Mouse (Mus musculus): ENCODE results near the gene Abcb4. TPM values are rescaled to one million over a fixed set of nuclear protein-coding genes. Genes with fewer than 3 reads are reported as not detected.
A peak's percentile ranks its signal among the peaks of the same experiment; 100 is the strongest.
"Not testable (repeated sequence)": the region's sequence is repeated elsewhere in the genome, so short reads cannot be mapped to it uniquely, and the experiment has no call there.

Abcb4 gene
- 1 to 10 TPM; 3.7 to 4.6 TPM for total RNA-seq (2021)
- long read RNA-seq, experiment 1, partial matches to known transcripts, result 1 of 7 reads
- long read RNA-seq, experiment 1, other reads (novel, unspliced or antisense), result 6 of 7 reads
- long read RNA-seq, experiment 2, partial matches to known transcripts, result 0 of 2 reads
- long read RNA-seq, experiment 2, other reads (novel, unspliced or antisense), result 2 of 2 reads

DNA sequence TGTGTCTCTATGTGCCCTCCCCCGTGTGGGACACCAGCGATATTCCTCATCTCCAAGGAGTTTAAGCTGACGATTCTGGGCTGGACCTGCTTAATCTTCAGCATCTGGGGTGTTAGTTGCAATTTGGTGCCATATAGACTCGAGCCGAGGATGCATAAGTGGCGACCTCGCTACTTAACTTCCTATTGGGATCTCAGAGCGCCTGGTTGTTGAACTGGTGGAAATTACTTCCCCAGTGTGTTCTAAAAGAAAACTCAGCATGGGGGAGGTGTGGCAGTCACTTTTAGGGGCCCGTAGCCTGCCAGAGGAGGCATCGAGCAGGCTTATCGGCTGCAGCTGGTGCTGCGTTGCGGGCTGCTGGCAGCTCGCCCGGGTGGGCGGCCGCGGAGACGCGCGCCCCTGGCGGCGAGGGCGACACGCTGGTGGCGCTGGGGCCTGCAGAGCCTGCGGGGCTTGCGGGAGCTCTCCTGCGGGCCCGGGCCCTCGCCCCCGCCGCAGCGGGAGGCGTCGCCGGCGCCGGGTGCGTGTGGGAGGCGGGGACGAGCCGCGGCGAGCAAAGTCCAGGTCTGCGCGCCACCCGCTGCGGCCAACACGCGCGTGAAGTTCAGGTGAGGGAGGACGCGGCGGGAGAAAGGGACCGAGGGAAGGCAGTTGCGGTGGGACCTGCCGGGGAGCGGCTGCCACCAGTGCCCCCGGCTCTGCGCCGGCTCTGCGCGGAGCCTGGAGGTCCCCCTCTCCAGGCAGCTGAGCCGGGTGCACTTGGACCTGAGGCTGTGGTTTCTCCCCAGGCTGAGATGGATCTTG, at the start of gene Abcb4:
Gene Abcb4, plus strand, starts transcription at position 418 of the 804 bp plus-strand sequence.
- peak; percentile 59 to 75 for DNase-seq (ENCODE audit: low spot score in 2 of 2)

DNA sequence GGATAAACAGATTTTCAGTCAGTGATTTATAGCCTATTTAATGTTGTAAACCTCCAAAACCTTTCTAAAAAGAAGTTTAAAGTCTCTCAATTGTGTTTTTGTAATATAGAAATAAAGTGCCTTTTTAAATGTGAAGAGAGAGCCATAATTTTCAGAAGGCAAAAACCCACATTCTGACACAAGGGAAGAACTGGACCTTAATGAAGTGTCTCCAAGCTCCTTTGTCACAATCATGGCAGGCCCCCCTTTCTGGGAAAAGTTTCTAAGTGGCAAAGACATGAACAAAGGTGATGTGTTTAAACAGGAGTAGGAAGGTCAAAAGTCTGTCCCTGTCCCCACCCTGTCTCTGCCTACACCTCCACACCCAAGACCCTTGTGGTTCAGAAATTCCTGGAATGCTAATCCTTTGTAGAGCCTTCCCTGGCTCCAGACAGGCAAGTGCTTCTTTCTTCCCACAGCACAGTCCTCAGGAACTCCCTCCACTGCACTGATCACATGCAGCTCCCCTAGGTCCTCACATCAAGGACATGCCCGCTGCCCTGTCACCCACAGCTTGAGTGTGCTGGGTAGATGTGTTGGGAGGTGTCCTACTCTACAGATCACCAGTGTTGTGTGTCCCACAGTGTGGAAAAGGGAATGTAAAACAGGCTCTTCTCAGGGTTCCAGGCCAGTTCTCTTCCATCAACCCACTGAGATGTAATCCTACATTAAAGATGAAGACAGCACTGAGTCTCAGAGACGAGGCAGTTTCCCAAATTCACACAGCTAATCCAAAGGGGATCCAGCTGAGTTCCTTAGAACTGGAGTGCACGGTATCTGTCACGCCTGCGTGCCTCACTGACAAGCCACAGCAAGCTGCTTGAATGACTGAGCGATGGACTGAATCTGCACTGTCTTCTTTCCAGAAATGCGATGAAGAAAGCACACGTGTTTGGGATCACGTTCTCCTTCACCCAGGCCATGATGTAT, 44.6 kb upstream of the Abcb4 start:
- not testable (repeated sequence) for DNase-seq (ENCODE audit: low spot score in 2 of 2)

DNA sequence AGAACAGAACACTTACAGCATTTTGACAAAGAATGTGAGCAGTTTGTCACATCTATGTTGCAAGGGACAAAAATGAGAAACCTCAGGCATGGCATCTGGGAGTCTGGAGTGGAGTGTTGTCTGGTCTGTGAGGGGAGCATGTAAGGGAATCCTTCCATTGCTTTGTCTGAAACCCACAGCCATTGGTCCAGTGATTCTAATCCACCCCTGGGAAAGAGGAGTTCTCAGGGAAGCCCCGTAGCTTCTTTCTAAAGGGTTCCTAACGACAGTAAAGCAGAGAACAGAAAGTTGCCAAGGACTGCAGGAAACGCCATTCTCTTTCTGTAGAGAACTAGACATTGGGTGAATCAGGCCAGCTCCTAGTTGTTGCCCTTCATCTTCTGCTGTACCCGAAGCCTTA, 42.7 kb upstream of the Abcb4 start:
- no peak for DNase-seq (ENCODE audit: low spot score in 2 of 2)

DNA sequence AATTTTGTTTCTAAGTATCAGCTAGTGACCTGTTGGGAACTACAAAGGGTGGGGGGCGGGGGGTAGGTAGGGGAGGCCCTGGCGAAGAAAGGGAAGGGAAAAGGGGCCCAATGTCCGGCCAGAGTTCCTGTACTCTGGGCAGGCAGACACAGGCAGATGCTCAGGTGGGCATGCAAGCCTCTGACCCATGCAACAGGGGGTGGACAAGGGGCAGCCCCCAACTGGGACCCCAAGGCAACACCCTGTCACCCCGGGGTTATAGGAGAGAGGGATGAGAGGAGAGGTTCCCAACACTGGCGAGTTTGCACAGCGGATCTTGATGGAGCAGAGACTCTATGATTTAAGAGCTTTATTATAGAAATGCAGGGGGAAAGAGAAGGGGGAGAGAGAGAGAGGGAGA, 36.3 kb upstream of the Abcb4 start:
- DNase-seq (ENCODE audit: low spot score in 2 of 2), result no peak

DNA sequence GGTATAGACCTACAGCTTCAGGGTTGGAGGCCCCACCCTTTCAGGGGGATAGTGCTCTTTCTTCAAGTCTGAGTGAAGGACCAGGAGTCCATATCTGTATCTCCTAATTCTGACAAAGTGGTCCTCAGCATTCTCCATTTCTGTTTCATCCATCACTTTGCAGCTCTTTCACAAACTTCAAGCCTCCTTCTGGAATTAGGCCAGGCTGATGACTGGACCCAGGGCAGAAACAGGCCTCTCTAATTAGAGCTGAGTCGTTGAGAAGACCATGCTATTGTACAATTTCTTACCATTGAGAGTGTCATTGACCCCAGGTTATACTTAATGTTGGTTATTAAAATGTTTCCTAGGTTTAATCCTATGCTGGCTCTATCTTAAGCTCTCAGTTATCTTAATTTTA, 31.7 kb upstream of the Abcb4 start:
- DNase-seq (ENCODE audit: low spot score in 2 of 2), result no peak

DNA sequence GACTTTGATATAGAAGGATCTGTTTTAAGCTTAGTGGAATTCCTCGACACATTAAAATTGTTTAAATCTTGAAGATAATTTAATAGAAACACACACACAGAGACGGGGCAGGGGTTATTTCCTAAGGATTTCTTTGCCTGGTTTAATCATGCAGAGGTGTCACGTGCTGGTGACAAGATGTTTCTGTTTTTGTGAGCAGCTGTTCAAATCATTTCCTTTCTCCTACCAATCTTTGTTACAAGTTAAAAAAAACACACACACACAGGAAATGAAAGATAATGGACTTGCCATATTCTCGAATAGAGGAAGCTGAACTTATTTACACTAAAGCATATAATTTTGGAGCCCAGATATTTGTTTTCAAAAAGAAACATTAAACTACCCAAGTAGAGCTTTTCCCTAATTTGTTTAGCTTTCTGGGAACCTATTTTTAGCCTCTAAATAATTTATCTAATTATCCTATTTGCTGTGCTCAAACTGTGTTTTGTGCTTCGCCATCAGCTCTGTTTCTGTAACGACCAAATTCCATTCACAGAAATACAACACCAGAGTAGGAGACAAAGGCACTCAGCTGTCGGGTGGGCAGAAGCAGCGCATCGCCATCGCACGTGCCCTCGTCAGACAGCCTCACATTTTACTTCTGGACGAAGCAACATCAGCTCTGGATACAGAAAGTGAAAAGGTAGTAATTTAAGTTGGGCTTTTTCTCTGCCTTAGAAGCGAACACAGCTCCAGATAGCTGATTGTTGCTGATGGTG, 29.8 kb upstream of the Abcb4 start:
- DNase-seq (ENCODE audit: low spot score in 2 of 2), result no peak

DNA sequence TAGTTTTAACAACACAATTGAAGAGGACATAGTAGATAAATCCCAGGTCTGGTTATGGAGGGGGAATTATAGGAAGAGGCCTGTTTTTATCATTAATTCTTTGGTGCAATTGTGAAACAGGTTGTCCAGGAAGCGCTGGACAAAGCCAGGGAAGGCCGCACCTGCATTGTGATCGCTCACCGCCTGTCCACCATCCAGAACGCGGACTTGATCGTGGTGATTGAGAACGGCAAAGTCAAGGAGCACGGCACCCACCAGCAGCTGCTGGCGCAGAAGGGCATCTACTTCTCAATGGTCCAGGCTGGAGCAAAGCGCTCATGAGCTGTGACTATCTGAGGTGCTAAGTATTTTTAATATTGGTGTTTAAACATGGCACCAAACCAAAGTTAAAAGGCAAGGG, 27.9 kb upstream of the Abcb4 start:
- not testable (repeated sequence) for DNase-seq (ENCODE audit: low spot score in 2 of 2)

DNA sequence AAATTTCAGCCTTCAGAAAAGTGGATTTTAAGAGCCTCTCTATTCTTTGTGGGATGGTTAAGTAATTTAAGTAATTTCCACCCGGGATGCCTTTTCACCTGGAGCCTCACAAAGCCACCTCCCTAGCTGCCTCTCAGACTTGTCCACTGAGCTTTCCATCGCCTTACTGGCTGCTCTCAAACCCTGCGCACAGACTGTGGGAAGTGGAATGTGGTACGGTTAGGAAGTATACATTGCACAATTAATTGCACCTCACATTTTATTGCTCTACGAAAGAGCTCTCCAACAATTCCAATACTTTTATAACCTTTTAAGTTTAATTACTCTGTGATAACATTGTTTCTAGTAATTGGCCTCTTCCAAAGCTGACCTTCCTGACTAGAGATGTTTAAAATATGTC, 27.2 kb upstream of the Abcb4 start:
- no peak for DNase-seq (ENCODE audit: low spot score in 2 of 2)

DNA sequence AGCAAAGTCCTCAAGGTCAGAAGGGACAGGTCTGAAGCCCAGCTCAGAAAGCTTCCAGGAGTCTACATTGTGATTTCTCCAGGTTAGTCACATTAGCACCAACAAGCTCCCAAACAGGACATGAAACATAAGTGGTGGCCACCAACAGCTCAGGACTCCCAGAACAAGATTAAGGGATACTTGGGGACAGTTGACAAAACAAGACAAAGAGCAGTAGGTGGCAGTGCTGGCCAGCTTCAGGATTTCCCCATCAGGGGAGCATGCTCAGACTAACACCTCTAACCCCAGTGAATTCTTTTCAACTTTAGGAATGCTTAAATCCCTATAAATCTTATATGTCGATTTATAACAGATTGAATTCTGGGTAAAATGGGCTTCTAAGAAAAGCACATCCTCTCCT, 25.5 kb upstream of the Abcb4 start:
- peak in 1 of 2 experiments; percentile 5 for DNase-seq (ENCODE audit: low spot score in 2 of 2)

DNA sequence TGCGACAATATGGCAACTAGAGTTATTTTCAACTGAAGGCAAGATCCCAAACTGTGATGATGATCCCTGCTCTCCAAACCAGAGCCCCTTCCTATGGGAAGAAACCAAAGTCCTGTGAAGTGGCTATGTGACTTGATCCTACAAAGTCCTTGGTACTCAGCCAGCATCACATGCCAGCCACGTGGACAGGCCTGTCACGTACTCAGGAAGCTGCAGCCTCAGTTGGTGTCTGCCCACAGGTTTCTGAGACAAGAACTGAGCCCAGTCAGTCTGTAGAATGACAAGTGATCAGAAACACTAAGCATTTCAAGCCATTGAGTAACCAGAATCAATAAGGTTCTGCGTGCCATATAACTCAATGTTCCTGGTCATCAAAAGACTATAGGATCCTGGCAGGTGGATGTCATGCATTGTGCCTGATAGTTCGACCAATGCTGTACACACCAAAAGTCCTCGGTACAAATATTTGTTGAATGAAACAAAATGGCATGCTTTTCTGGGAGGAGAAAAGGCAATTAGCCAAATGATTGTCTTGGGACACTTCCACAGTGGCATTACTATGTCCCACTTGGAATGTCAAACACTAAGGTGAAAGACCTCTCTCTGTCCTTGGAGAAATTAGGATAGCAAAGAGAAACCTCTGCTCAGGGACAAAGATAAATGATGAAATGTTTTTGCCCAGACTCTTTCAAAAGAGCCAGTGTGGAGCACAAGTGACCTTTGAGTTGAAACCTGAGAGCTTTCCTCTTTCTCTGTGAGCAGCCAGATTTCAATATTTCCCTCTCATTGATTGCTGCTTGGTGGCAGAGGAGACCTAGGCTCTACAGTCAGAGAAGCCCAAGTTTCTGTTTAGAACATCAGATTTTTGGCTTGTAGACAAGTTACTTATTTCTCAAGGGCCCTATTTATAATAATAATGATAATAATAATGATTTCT, 20.3 kb upstream of the Abcb4 start:
- no peak for DNase-seq (ENCODE audit: low spot score in 2 of 2)

DNA sequence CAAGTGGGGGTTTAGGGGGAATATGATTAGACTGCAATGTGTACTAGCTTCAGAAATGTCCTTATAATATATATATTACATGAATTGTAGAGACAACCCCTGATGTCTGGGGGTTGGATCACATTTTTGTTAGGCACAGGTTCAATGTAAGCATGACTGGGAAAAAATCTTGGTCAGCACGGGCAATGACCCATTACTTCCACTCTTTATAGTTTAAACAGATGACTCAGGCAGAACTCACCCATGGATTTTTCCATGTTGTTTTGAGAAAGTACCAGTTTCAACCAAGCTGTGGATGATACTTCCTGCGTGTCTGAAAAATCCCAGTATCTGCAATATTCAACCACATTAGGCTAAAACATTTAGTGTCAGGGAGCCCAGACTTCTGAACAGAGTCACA, 16.4 kb upstream of the Abcb4 start:
- no peak for DNase-seq (ENCODE audit: low spot score in 2 of 2)

DNA sequence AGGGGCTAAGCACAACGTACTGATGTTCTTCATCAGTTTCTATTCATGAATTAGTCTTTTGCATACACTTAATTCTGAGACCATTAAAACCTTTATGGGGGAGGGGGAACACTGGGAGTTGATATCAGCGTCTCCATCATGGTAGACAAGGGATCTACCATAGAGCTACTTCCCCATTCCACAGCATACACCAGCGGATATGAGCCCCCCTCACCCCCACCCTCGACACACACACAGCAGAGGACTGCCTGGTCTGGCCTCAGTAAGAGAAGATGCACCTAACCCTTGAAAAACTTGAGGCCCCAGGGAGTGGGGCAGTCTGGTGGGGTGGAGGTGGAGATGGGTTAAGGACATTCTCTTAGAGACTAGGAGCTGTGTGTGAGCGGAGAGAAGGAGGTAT, 15.7 kb upstream of the Abcb4 start:
- no peak for DNase-seq (ENCODE audit: low spot score in 2 of 2)

DNA sequence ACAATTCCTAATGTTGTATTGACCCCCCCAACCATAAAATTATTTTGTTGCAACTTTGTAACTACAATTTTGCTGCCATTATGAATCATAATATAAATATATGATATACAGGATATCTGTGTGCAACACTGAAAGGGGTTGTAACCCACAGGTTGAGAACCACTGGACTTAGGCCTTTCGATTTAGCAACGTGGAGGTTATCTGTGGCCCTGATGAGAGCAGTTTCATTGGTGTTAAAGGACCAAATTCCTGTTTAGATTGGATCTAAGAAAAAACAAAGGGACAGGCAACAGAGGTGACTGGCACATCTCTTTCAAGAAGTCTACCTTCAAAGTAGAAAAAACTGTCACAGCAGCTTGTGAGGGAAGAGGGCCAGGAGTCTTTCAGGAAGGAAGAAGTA, 7.7 kb upstream of the Abcb4 start:
- DNase-seq (ENCODE audit: low spot score in 2 of 2), result no peak

DNA sequence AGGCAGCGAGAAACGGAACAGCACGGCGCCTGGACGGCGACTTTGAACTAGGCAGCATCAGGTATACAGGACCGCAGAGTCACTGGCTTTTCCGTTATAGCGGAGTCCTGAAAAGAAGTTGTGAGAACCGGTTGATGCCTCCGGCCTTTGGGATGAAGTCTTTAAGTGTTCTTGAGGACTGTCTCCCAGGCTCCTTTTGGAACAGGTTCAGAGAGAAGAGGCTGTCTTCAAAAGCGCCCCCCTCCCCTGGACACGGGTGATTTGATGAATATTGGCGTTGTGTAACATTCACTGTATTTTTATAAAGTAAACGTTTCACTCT, 548 bp downstream of the Abcb4 start:
- no peak for DNase-seq (ENCODE audit: low spot score in 2 of 2)

DNA sequence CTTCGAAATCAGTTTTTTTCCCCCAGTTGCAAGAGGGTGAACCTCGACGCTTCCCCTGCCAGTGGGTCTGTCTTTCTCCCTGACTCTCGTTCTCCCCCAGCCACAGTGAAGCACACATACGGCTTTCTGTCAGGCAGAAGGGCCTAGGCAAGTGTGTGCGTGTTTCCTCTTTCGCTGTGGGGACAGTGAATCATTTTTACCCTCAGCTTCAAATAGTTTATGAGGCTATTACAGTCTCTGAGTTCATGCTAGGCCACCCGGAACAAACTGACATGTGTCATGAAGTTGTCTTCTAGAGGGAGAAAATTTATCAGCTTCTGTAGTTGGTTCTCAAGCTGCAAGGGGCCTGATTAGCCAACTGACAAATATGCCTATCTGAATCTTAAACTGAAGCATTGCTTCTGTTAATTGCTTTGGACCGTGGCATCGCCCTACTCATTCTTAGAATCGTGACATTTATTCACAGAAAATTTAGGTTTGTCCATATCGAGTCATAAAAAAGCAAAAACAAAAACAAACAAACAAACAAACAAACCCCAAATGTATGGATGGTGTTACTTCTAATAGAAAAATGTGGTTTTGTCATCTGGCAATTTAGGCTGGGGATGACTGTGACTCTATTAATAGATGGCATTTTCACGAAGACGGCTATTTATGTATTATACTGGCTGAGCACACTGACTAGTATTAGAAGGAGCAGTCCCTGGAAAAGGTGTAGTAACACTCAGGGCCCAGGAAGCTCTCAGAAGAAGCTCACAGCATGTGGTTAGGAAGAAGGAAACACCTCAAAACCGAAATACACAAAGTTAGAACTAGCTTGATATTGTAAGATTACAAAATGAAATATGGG, 1.3 kb downstream of the Abcb4 start:
- DNase-seq (ENCODE audit: low spot score in 2 of 2), result no peak

DNA sequence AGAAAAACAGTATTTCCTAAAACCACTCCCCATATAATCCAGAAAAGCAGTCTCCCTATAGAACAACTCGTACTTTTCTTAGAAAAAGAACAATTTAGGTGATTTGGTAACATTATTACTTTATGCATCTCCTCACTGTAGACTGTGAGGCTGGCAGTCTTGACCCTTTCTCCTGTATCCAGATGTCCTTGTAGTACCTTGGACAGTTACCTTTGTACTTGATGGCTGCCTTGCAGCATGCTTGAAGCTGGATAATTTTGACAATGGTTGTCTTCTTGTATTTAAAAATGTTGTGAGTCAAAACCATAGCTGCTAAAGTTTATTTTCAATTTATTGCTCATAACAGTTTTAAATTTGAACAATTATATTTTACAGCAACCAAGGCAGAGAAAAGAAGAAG, 2.7 kb downstream of the Abcb4 start:
- no peak for DNase-seq (ENCODE audit: low spot score in 2 of 2)

DNA sequence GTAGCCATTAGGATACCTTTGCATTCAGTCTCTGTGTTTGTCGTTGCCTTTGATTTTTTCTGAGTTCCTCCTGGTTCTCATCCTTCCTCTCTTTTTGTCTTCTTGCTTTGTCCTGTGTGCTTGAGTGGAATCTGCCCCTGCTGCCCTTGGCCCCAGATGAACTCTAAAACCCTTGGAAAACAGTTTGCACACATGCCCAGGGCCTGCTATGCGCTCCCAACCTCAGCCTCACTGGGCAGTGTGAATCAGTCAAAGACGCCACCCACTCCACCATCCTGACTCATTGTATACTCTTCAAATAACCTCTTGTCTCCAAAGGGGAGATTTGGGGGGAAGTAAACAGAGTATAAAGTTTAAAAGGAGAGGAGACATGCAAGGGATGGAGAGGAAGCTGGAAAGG, 4.7 kb downstream of the Abcb4 start:
- no peak for DNase-seq (ENCODE audit: low spot score in 2 of 2)

DNA sequence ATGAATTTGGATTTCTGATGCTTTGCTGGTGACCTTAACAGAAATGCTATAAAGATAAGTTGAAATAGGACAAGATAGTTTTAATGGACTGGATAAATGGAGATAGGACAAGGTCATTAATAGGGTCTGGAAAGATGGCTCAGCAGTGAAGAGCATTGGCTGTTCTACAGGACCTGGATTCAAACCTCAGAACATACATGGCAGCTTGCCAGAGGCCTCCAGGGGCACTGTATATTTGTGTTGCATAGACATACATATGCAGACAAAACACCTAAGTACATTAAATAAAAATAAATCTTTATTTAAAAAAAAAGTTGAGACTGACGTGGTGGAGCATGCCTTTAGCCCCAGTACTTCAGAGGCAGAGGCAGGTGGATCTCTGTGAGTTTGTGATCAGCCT, 7.5 kb downstream of the Abcb4 start:
- DNase-seq (ENCODE audit: low spot score in 2 of 2), result no peak

DNA sequence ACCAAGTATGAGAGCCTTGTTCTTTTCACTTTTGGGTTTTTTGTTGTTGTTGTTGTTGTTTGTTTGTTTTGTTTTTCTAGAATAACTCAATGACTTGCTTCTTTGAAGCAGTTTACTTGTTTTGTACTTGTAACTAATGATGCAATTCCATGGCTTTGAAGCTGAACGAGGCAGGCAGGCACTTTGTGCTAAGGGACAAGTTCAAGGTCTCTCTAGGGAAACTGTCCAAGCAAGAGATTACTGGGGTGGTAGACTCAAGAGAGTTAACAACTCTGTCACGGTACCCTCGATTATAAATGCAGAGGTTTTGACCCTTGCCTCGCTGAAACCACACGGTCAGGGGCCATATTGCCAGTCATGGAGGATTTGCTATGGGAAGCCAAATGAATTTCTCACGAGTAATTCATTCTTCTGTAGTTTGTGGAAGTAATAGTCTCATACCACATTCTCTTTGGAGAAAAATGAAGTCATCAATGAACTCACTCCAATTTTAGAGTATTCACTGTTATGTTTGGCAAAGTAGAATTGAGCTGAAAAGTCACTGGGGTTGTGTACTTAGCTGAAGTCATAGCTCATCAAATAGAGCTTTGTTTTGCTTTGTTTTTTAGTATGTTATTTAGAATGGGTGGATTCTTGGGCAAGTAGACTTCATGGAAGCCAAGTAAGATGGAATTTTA, 8.8 kb downstream of the Abcb4 start:
- DNase-seq (ENCODE audit: low spot score in 2 of 2), result no peak
